Mouse (Mus musculus) frontal cortex, postnatal 36 days (tissue): ENCODE measurements around the gene Acod1.

Experiments used
- DNase-seq, 2 experiments: peaks; one replicate each; pipeline ENCODE4 v3.0.0; 2022; ENCODE audit warnings: low spot score in 2 of 2

Acod1 gene

DNA sequence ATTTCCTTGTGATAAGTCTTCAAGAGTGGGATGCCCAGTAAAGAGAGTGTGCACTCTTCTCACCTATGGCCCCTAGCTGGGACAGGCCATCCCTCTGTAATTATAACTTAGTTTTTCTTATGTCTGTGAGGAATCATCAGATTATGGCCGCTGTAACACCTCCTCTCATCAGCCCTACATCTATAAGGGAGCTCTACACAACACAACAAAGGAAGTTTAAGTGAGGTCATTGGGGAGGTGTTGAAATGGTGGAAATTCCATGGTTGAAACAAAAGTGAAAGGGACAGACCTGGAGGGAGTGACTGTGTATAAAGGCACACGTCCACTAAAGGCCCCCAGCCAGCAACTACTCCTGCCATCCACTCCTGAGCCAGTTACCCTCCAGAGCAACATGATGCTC is at the start of gene Acod1:
TSS of gene Acod1 (plus strand) at position 301 of the 400 bp plus-strand sequence.
- no peak for DNase-seq

DNA sequence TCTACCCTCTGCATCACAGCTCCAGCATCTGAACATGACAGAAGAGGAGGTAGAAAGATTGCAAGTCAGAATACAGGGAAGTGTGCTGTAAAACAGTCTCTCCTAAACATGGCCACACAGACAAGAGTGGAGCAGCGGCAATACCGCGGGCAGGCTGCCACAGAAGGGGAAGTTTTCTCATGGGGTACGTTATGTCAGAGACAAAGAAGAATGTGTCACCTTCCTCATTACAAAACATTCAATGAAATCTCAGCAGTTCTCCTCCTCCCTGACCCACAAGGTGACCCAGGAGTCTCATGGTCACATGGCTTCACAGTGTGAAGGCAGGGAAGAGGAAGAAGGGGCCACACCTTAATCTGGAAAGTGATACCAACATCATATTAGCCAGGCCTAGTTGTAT is 39.0 kb upstream of the Acod1 start:
- no peak for DNase-seq

GRCm38 (mm10) chr14:103011782-103012181 is 35.0 kb upstream of the Acod1 start:
- peak in 1 of 2 experiments; percentile 49 for DNase-seq

GRCm38 (mm10) chr14:103012563-103013150 is 34.1 kb upstream of the Acod1 start:
- peak; percentile 41 to 77 for DNase-seq

DNA sequence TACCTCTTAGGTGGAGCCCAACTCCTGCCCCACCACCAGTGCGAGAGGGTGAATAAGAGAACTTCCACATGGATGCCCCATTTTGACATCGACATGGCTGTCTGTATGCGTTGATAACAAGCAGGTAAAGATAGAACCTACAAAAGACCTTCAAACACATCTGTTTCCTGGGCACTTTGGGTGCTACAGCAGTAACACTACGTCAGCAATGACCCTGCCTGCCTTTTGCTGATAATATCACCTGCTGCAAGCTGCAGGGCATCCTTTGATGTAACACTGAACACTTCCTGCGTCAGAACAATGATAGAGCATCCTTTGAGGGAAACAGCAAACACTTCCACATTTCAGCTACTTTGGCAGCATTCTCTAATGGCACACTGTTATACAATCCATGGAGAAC is 29.8 kb upstream of the Acod1 start:
- no peak for DNase-seq

- no peak for DNase-seq
These were observed 26.7 kb upstream of the Acod1 start for GRCm38 (mm10) chr14:103020046-103020445.

DNA sequence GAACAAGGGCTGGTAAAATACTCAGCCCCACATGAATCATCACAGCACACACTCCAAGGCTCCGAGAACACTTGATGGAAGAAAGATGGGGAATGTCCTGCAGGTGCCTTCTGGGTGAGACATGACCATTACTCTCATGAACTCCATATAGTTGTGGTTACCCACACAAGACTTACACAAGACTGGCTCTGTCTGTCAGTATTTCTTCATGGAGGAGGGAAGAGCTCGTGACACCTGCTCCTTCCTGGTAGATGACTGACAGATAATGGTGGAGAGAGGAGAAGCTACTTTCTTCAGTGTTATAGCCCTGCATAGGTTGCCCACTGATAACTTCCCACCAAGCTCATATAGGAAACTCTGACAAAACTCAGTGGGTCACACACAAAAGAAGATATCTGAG is 17.6 kb upstream of the Acod1 start:
- DNase-seq: no peak

DNA sequence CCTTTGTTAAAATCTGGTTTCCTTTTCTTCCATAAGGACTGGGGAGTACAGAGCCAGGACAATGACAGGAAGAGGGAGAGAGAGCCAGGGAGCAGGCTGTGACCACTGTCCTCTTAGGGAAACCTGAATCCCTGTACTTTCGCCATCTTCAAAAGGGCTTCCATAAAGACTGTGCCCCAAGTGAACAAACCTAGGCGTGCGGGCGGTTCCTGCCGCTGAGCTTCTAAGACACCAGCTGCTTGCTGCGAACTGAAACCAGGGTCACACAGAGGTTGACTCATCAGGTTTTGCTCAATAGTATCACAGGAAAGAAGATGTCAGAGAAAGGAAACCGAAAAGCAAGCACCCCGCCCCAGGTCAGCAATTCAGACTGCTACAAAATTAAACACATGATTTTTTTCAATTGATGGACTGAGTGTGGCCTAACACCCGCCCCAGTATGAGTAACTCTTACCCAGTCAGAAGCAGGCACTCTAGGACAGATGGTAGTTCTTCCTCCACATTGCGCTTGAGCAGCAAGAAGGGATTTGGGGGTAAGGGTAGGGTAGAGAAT is 13.4 kb upstream of the Acod1 start:
- DNase-seq: no peak

GRCm38 (mm10) chr14:103034076-103034475 is 12.7 kb upstream of the Acod1 start:
- DNase-seq: no peak

- DNase-seq: no peak
These were observed 9.8 kb upstream of the Acod1 start for GRCm38 (mm10) chr14:103037016-103037415.

- no peak for DNase-seq
These were observed 1.7 kb downstream of the Acod1 start for GRCm38 (mm10) chr14:103048292-103049086.

- peak; percentile 64 to 85 for DNase-seq
These were observed 4.5 kb downstream of the Acod1 start for GRCm38 (mm10) chr14:103051159-103051769.

GRCm38 (mm10) chr14:103054731-103055130 is 8.0 kb downstream of the Acod1 start:
- no peak for DNase-seq

DNA sequence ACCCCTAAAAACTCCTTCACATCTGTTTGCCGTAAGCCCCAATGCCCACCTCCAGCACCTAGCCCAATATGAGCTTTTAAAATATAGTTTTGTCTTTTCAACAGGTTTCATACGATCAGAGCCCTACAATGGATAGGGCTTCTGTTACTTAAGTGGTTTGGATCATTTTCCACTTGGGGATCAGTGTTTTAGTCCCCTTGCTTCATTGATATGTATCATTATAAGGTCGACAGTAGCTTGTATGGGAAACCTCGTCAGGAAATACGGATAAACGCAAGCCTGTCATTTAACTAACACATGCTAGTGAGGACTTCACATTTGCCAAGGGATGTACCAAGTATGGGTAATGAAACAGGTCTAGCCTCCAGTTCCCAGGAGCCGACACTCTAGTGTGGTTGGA is 9.8 kb downstream of the Acod1 start:
- DNase-seq: no peak

DNA sequence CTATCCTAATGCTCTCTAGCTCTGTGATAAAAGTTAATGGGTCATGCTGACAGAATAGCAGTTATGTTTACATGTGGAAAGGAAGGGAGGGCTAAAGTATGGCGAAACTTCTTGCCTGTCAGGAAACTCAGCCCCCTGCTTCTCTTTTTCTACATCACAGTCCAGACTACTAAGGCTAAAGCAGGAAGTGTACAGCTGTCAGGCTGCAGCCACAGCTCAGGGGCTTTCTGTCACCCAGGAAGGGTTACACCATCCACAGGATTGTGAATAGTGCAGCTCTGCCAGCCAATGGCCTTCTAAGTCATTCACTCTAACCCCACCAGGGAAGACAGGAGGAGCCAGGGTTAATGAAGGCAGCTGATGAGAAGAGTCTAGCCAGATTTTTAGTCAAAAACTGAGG is 12.2 kb downstream of the Acod1 start:
- DNase-seq: no peak

GRCm38 (mm10) chr14:103059495-103059894 is 12.7 kb downstream of the Acod1 start:
- no peak for DNase-seq

DNA sequence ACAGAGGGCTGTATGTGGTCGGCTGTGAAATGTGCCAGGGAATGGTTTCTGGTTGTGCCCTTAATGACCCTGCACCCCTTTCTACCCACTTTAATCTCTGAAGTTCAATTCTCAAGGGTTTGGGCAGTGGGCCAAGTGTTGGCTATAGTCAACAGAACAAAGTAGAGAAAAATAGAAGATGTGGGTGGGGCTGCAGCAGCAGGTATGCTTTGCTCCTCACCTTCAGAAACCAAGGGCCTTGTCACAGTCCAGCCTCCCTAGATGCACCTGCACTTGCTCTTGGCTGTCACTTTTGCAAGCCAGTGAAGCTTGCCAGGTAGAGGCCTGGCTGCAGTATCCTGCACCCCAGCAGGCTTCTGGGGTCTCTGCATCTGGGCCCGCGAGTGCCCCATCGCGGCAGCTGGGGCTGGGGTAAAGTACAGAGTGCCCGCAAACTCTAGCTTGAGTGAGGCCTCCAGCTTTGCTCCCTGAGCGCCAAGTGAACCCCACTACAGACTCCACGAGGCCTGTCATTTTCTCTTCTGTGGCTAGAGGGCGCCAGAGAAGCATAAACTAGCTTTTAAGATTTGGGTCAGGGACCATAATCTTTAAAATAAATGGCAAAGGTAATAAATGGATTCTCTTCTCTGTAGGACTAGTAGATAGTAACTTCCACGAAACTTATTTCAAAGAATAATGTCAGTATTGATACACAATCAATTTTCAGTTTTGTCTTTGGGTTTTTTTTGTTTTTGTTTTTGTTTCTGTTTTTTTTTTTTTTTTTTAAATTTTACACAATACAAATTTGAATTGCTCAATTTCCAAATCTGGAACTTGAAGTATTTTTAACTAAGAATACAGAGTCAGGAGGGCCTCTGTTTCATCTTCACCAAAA is 18.8 kb downstream of the Acod1 start:
- DNase-seq: peak; percentile 79 to 83

- DNase-seq: no peak
These were observed 22.7 kb downstream of the Acod1 start for GRCm38 (mm10) chr14:103069465-103069863.

- DNase-seq: peak; percentile 89 to 91
These were observed 23.3 kb downstream of the Acod1 start, which contains the start of gene Cln5 for GRCm38 (mm10) chr14:103069864-103070611. Gene Cln5, plus strand, starts transcription at chr14:103070216.

DNA sequence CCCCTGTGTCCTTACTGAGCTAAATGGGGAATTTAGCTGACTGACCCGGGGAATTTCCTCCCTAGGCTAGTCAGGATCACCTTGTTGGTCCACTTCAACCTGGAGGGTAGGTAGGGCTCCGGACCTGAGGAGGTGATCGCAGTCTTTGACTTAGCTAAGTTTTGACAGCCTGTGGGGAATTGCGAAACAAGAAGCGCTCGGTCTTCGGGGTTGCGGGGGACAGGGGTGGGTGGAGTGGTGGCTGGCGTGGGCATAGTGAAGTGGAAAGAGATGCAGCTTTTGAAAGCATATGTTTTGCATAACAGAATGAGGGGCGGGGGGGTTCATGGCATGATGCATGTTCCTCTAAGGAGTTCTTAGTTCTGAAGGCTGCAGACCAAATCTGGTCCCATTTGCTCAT is 24.0 kb downstream of the Acod1 start:
- peak in 1 of 2 experiments; percentile 26 for DNase-seq

DNA sequence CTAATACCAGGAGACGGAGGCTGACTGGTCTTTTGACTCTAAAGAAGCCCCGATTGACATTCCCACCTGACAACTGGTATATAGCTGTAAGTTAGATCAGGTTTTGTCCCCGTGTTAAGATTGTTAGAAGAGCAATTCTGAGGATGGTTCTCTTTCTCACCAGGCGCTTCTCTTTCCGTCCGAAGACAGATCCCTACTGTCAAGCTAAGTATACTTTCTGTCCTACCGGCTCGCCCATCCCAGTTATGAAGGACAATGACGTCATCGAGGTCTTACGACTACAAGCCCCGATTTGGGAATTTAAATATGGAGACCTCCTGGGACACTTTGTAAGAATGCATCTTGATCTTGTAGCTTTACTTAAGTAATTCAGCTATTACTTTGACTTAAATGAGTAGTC is 24.7 kb downstream of the Acod1 start:
- no peak for DNase-seq
